Mouse (Mus musculus) bone marrow macrophage, adult 2 months (primary cell): ENCODE results near the gene Fam196b.

Experiments used
- CTCF ChIP-seq: IDR thresholded peaks from 2 replicates; pipeline ENCODE4 v1.5.1; 2012; ENCODE audit warnings: low read depth, mild to moderate bottlenecking, low read length, moderate library complexity
- POLR2A ChIP-seq: IDR thresholded peaks from 2 replicates; pipeline ENCODE4 v1.6.1; 2012; ENCODE audit warnings: mild to moderate bottlenecking, low read depth, low read length, borderline replicate concordance

- TF ChIP-seq POLR2A (no peak), CTCF (no peak)
Measured at GRCm38 (mm10) chr11:34344310-34344709, 29.7 kb downstream of the Fam196b start.
